Mouse (Mus musculus) thymus, postnatal 25 days (tissue): ENCODE results near the gene Foxk1.

ENCODE experiments used
- DNase-seq: peaks from one replicate; pipeline ENCODE4 v3.0.0; 2022

Foxk1 gene

GRCm38 (mm10) chr5:142391691-142392090 lies 9.6 kb upstream of the Foxk1 start:
- no peak for DNase-seq

- no peak for DNase-seq
Measured at GRCm38 (mm10) chr5:142394602-142395252, 6.6 kb upstream of the Foxk1 start.

- DNase-seq, result no peak
Measured at GRCm38 (mm10) chr5:142395909-142396308, 5.4 kb upstream of the Foxk1 start.

- peak; percentile 17 for DNase-seq
Measured at GRCm38 (mm10) chr5:142400181-142400883, 965 bp upstream of the Foxk1 start.

- DNase-seq, result no peak
Measured at GRCm38 (mm10) chr5:142401641-142402625, 636 bp downstream of the Foxk1 start.

GRCm38 (mm10) chr5:142403694-142404093 lies 2.4 kb downstream of the Foxk1 start:
- DNase-seq, result no peak

GRCm38 (mm10) chr5:142404307-142404706 lies 3.0 kb downstream of the Foxk1 start:
- DNase-seq, result peak; percentile 29

- DNase-seq, result no peak
Measured at GRCm38 (mm10) chr5:142405426-142405825, 4.1 kb downstream of the Foxk1 start.

GRCm38 (mm10) chr5:142406401-142406800 lies 5.1 kb downstream of the Foxk1 start:
- no peak for DNase-seq

GRCm38 (mm10) chr5:142406937-142407336 lies 5.6 kb downstream of the Foxk1 start:
- no peak for DNase-seq

- DNase-seq, result no peak
Measured at GRCm38 (mm10) chr5:142407381-142407780, 6.1 kb downstream of the Foxk1 start.

GRCm38 (mm10) chr5:142409169-142409568 lies 7.9 kb downstream of the Foxk1 start:
- DNase-seq, result no peak

GRCm38 (mm10) chr5:142410348-142410747 lies 9.1 kb downstream of the Foxk1 start:
- no peak for DNase-seq

GRCm38 (mm10) chr5:142412678-142413385 lies 11.5 kb downstream of the Foxk1 start:
- no peak for DNase-seq

- no peak for DNase-seq
Measured at GRCm38 (mm10) chr5:142413723-142414445, 12.6 kb downstream of the Foxk1 start.

GRCm38 (mm10) chr5:142415401-142415800 lies 14.1 kb downstream of the Foxk1 start:
- no peak for DNase-seq

GRCm38 (mm10) chr5:142416070-142416775 lies 14.9 kb downstream of the Foxk1 start:
- DNase-seq, result peak; percentile 66

- peak; percentile 35 for DNase-seq
Measured at GRCm38 (mm10) chr5:142417104-142417503, 15.8 kb downstream of the Foxk1 start.

- no peak for DNase-seq
Measured at GRCm38 (mm10) chr5:142417876-142418275, 16.6 kb downstream of the Foxk1 start.

- DNase-seq, result no peak
Measured at GRCm38 (mm10) chr5:142418419-142418818, 17.1 kb downstream of the Foxk1 start.

GRCm38 (mm10) chr5:142420317-142420716 lies 19.0 kb downstream of the Foxk1 start:
- no peak for DNase-seq
